Mouse (Mus musculus) lung, embryonic 15.5 days (tissue): ENCODE data around the gene Fgfr2. TPM values are rescaled to one million over a fixed set of nuclear protein-coding genes. Genes with fewer than 3 reads are reported as not detected.

Source experiments
- ATAC-seq: fragments of 200-750 bp; cut with Nextera tagmentation; 2 replicates; pipeline ENCODE4 v1.8.0; 2017; ENCODE audit warnings: moderate number of reproducible peaks, borderline replicate concordance; ENCODE audit not compliant: low FRiP score, low TSS enrichment; ENCODE audit errors: extremely low read depth
- H3K27ac ChIP-seq: fragments of 300-500 bp; sonication (generic); 2 replicates; pipeline ENCODE4 v1.5.1; 2015; ENCODE audit warnings: moderate library complexity, mild to moderate bottlenecking, inconsistent platforms
- H3K27me3 ChIP-seq: fragments of 300-500 bp; sonication (generic); 2 replicates; pipeline ENCODE4 v1.6.1; 2015; ENCODE audit warnings: inconsistent platforms
- H3K36me3 ChIP-seq: fragments of 300-500 bp; sonication (generic); 2 replicates; pipeline ENCODE4 v1.6.1; 2015; ENCODE audit warnings: inconsistent platforms
- H3K4me1 ChIP-seq: fragments of 300-500 bp; sonication (generic); 2 replicates; pipeline ENCODE4 v1.6.1; 2015; ENCODE audit warnings: inconsistent platforms
- H3K4me2 ChIP-seq: fragments of 300-500 bp; sonication (generic); 2 replicates; pipeline ENCODE4 v1.6.1; 2015; ENCODE audit warnings: inconsistent platforms, mild to moderate bottlenecking, moderate library complexity
- H3K4me3 ChIP-seq: fragments of 300-500 bp; sonication (generic); 2 replicates; pipeline ENCODE4 v1.5.1; 2015; ENCODE audit warnings: mild to moderate bottlenecking, inconsistent platforms
- H3K9ac ChIP-seq: fragments of 300-500 bp; sonication (generic); 2 replicates; pipeline ENCODE4 v1.6.1; 2015; ENCODE audit warnings: inconsistent platforms
- H3K9me3 ChIP-seq: fragments of 300-500 bp; sonication (generic); 2 replicates; pipeline ENCODE4 v1.6.1; 2016; ENCODE audit warnings: inconsistent platforms
- WGBS: fragments of 180-500 bp; shearing (Covaris S2); methylation state at CpG from one replicate; pipeline ENCODE4 v1.1.7; 2015; 5-methylcytosine and 5-hydroxymethylcytosine counted together
- polyA plus RNA-seq: library from polyadenylated mRNA; unstranded; fragments of >200 nt; fragmentation: Nextera tagmentation; extraction: Ambion mirVana; gene quantifications from 2 replicates; pipeline ENCODE4 v1.2.1, GENCODE M21; 2015

The Fgfr2 gene
- polyA plus RNA-seq, 1 experiment from 2014 or later = 160 TPM

GRCm38 (mm10) chr7:132767999-132768370, 355.2 kb downstream of the Fgfr2 start:
- no peak for ATAC-seq
- no peaks in the 10 kb centered on the region for H3K9me3 ChIP-seq
- H3K36me3 ChIP-seq = peaks cover 4% of the 10 kb centered on the region
- no peaks in the 10 kb centered on the region for H3K27me3 ChIP-seq
- peaks cover 14% of the 10 kb centered on the region for H3K4me1 ChIP-seq
- H3K27ac ChIP-seq = no peak overlapping the region
- no peak overlapping the region for H3K4me2 ChIP-seq
- no peak overlapping the region for H3K4me3 ChIP-seq
- 85% methylated on average over 4 of the region's 4 CpGs for WGBS
- no peak overlapping the region for H3K9ac ChIP-seq

GRCm38 (mm10) chr7:132767233-132767998, 355.7 kb downstream of the Fgfr2 start:
- no peak overlapping the region for H3K4me2 ChIP-seq
- WGBS = 76% methylated on average over 12 of the region's 12 CpGs
- H3K27ac ChIP-seq = no peak overlapping the region
- ATAC-seq = no peak
- H3K9ac ChIP-seq = no peak overlapping the region
- no peak overlapping the region for H3K4me3 ChIP-seq
- H3K9me3 ChIP-seq = no peaks in the 10 kb centered on the region
- peaks cover 4% of the 10 kb centered on the region for H3K36me3 ChIP-seq
- peaks cover 14% of the 10 kb centered on the region for H3K4me1 ChIP-seq
- no peaks in the 10 kb centered on the region for H3K27me3 ChIP-seq

DNA sequence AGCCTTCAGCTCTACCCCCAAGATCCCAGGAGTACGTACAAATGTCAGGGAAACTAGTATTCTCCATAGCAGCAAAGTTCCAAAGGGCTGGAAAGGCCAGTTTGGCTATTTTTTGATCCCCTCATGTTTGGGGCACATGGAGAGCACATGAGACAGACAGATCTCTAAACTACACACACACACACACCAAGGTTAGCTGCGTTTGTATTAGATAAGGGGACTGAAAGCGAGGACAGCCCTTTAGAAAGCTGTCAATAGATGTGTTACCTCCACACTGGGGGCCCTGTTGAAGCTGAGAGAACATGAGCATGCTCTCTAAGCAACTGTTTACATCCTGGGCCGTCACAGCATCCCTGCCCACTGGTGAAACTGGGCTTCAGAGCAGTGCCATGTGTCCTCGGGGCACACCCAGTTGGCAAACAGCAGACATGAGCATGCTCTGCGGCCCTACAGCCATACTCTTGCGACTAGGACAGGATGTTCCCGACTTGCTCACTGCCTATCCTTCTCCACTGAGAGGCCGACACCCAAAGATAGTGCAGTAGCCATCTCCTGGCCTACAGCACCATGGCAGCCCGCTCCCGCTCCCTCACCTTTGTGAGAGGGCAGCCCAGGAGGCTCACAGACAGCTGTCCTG, 356.8 kb downstream of the Fgfr2 start:
- Histone ChIP-seq H3K27me3 (no peaks in the 10 kb centered on the region), H3K4me1 (peaks cover 14% of the 10 kb centered on the region), H3K9me3 (no peaks in the 10 kb centered on the region), H3K4me2 (no peak overlapping the region), H3K36me3 (peaks cover 4% of the 10 kb centered on the region), H3K27ac (no peak overlapping the region), H3K4me3 (no peak overlapping the region), H3K9ac (no peak overlapping the region)
- 0 out of 2 replicates have a peak, but pooled peaks have one; percentile 39 for ATAC-seq
- 73% methylated on average over 11 of the region's 11 CpGs for WGBS

GRCm38 (mm10) chr7:132765629-132766186, 357.4 kb downstream of the Fgfr2 start:
- Histone ChIP-seq H3K4me3 (no peak overlapping the region), H3K4me2 (no peak overlapping the region), H3K27me3 (no peaks in the 10 kb centered on the region), H3K36me3 (peaks cover 4% of the 10 kb centered on the region), H3K9me3 (no peaks in the 10 kb centered on the region), H3K9ac (no peak overlapping the region), H3K27ac (no peak overlapping the region), H3K4me1 (peaks cover 14% of the 10 kb centered on the region)
- ATAC-seq = no peak
- WGBS = 67% methylated on average over 3 of the region's 3 CpGs

DNA sequence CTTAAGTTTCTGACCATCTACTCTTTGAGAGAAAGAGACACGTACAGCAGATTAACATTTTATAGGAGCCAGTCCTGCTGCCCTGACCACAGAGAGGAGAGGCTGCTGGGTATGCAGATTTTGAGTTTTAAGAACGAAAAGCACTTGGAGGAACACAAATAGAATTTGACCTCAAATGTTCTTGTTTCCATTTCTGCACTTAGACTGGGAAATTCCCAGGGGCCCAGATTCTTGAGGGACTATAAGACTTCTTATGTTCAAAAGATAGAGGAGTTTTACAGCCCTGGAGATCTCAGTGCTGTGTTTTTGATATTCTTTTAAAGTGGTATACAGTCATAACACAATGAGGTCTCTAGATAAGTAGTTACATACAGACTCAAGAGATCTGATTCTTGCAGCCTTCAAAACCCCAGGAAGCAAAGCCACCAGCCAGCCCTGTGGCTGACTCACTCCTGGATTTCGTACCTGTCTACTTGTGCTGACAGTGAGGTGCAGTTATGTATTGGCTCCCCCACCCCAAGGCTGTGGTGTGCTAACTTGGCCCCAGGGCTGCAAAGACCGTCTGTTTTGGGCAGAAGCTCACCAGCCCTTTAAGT, 358.2 kb downstream of the Fgfr2 start:
- Histone ChIP-seq H3K9me3 (no peaks in the 10 kb centered on the region), H3K27ac (no peak overlapping the region), H3K4me2 (no peak overlapping the region), H3K9ac (no peak overlapping the region), H3K4me1 (peaks cover 14% of the 10 kb centered on the region), H3K27me3 (no peaks in the 10 kb centered on the region), H3K4me3 (no peak overlapping the region), H3K36me3 (no peaks in the 10 kb centered on the region; the same call in 1 of the 2 replicates)
- WGBS = 74% methylated on average over 4 of the region's 4 CpGs
- ATAC-seq = no peak

- Histone ChIP-seq H3K36me3 (peaks cover 5% of the 10 kb centered on the region), H3K27ac (no peak overlapping the region), H3K4me1 (peaks cover 14% of the 10 kb centered on the region), H3K4me2 (no peak overlapping the region), H3K9ac (no peak overlapping the region), H3K9me3 (no peaks in the 10 kb centered on the region), H3K4me3 (no peak overlapping the region), H3K27me3 (no peaks in the 10 kb centered on the region)
- no peak for ATAC-seq
- 86% methylated on average over 4 of the region's 4 CpGs for WGBS
These were observed 358.8 kb downstream of the Fgfr2 start for GRCm38 (mm10) chr7:132764314-132764713.

GRCm38 (mm10) chr7:132763911-132764310, 359.2 kb downstream of the Fgfr2 start:
- Histone ChIP-seq H3K27me3 (no peaks in the 10 kb centered on the region), H3K4me3 (no peak overlapping the region), H3K9ac (no peak overlapping the region), H3K4me2 (no peak overlapping the region), H3K4me1 (peaks cover 14% of the 10 kb centered on the region), H3K36me3 (peaks cover 9% of the 10 kb centered on the region), H3K27ac (no peak overlapping the region), H3K9me3 (no peaks in the 10 kb centered on the region)
- WGBS = 83% methylated on average over 5 of the region's 5 CpGs
- ATAC-seq = no peak

DNA sequence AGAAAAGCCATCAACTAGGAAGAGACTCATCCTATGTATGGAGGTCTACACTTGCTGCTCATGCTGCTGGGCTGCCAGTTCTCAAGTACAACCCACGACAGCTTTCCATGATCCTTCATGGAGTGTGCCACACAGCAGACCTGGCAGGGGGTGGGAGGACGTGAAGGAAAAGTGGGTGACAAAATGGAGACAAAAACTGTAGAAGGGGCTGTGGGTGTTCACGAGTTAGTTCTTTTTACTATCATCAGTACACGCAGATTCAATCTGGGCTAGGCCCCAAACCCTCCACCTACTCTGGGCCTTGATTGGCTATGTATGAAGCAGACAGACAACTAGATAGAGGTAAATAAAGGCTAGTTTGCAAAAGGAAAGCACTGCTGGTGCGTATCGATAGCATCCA, 359.8 kb downstream of the Fgfr2 start:
- no peak for ATAC-seq
- Histone ChIP-seq H3K4me2 (no peak overlapping the region), H3K4me1 (peaks cover 14% of the 10 kb centered on the region), H3K9me3 (no peaks in the 10 kb centered on the region), H3K27me3 (no peaks in the 10 kb centered on the region), H3K36me3 (peaks cover 14% of the 10 kb centered on the region), H3K27ac (no peak overlapping the region), H3K4me3 (no peak overlapping the region), H3K9ac (no peak overlapping the region)
- 90% methylated on average over 6 of the region's 6 CpGs for WGBS

GRCm38 (mm10) chr7:132761409-132761808, 361.7 kb downstream of the Fgfr2 start:
- no peak overlapping the region for H3K4me3 ChIP-seq
- no peak overlapping the region for H3K9ac ChIP-seq
- H3K9me3 ChIP-seq = no peaks in the 10 kb centered on the region
- ATAC-seq = no peak
- no peak overlapping the region for H3K27ac ChIP-seq
- H3K27me3 ChIP-seq = no peaks in the 10 kb centered on the region
- no peak overlapping the region for H3K4me2 ChIP-seq
- WGBS = 78% methylated on average over 2 of the region's 2 CpGs
- peaks cover 23% of the 10 kb centered on the region for H3K36me3 ChIP-seq
- peaks cover 8% of the 10 kb centered on the region for H3K4me1 ChIP-seq

- Histone ChIP-seq H3K4me1 (peaks cover under 1% of the 10 kb centered on the region; the same call in 1 of the 2 replicates), H3K9ac (no peak overlapping the region), H3K4me3 (no peak overlapping the region), H3K27ac (no peak overlapping the region), H3K9me3 (no peaks in the 10 kb centered on the region), H3K4me2 (no peak overlapping the region), H3K27me3 (no peaks in the 10 kb centered on the region), H3K36me3 (peaks cover 25% of the 10 kb centered on the region)
- 87% methylated on average over 6 of the region's 6 CpGs for WGBS
- ATAC-seq = no peak
These were observed 362.5 kb downstream of the Fgfr2 start for GRCm38 (mm10) chr7:132760589-132761180.

DNA sequence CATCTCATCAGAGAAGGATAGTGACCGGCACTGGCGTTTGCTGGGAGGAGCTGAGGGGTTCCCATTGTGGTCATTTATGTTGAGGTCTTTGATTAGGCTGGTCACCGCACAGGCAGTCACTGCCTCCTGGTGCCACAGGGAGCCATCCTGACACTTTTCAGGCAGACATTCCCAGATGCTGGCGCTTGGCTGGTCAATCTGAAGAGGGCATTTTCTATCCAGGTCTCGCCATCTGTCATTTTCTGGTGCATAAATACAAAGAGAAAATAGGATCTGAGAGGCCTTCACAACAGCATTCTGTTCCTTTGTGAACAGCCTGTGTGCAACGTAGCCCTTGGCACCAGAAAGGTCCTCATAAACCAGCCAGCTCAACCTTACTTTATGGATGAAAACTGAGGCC, 363.2 kb downstream of the Fgfr2 start:
- H3K4me3 ChIP-seq = no peak overlapping the region
- 95% methylated on average over 6 of the region's 6 CpGs for WGBS
- no peak overlapping the region for H3K27ac ChIP-seq
- no peak for ATAC-seq
- peaks cover 25% of the 10 kb centered on the region for H3K36me3 ChIP-seq
- H3K4me2 ChIP-seq = no peak overlapping the region
- no peaks in the 10 kb centered on the region for H3K9me3 ChIP-seq
- no peak overlapping the region for H3K9ac ChIP-seq
- H3K27me3 ChIP-seq = no peaks in the 10 kb centered on the region
- peaks cover 1% of the 10 kb centered on the region; the same call in 1 of the 2 replicates for H3K4me1 ChIP-seq
